Mouse (Mus musculus) liver, postnatal 0 days (tissue): ENCODE data around the gene Psen2.

Experiments used
- CTCF ChIP-seq: sonication (generic); IDR thresholded peaks from 2 replicates; pipeline ENCODE4 v1.5.1; 2016; ENCODE audit warnings: antibody characterized with exemption, low read depth
- EP300 ChIP-seq: IDR thresholded peaks from 2 replicates; pipeline ENCODE4 v1.6.1; 2016; ENCODE audit warnings: antibody characterized with exemption, low read depth, mild to moderate bottlenecking

- no peak for TF ChIP-seq EP300
- no peak for TF ChIP-seq CTCF
Observed at GRCm38 (mm10) chr1:180226766-180227165, 36.5 kb downstream of the Psen2 start.
